Mouse (Mus musculus) CH12F3 (cell line): ENCODE results near the gene Nlrp9c.
"Not testable (repeated sequence)": the region's sequence is repeated elsewhere in the genome, so short reads cannot be mapped to it uniquely, and the experiment has no call there.

Source experiments
- in situ Hi-C: fragments of 300-500 bp; cut with MboI; formaldehyde crosslinking; loops from 2 replicates; pipeline ENCODE4 v1.14.3; 2020; ENCODE audit warnings: low sequenced_read_pairs

Nlrp9c gene

GRCm38 (mm10) chr7:26403600-26403999 lies at the start of gene Nlrp9c:
Gene Nlrp9c, minus strand, starts transcription at chr7:26403700.
- in situ Hi-C loops, result not testable (repeated sequence)

DNA sequence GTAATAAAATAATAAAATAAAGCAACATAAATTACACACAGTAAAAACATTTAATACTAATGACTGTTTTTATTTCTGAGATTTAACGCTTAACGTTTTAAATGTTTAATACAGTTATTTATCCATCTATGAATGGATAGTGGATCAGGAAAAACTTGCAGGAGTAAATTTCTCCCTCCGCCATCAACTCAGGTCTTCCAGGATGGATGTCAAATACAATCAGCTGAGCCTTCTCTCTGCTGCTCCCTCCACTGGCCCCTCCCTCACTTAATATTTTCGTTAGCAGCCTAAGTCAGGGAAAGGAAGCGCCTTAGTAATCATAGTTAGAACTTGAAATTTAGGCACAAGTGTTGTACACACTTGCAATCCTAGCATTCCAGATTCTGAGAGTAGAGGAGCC lies 31.3 kb upstream of the Nlrp9c start, which contains the start of gene Nlrp4a:
TSS of gene Nlrp4a (plus strand) at position 301 of the 400 bp plus-strand sequence.
- in situ Hi-C loops, result no loop called here

DNA sequence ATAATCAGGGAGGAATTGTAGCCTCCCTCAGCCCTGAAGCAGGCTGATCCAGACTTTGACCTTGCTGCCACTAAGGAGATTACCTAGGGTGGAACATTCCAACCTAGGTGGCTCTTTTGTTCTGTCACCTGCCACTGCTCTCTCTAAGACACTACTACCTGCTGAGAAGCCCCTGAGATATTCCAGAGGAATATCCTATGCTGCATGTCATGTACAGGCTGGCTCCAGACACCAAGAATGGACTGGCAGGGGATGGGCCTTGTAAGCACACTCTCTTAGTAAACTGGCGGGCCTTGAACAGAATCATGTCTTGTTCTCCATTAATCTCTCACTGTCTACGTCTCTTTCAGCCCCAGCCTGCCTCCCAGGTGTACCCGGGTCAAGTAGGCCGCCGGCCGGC lies 11.7 kb downstream of the Nlrp9c start:
- in situ Hi-C loops, result not testable (repeated sequence)

- in situ Hi-C loops, result not testable (repeated sequence)
Measured at GRCm38 (mm10) chr7:26391137-26391536, 12.4 kb downstream of the Nlrp9c start.

DNA sequence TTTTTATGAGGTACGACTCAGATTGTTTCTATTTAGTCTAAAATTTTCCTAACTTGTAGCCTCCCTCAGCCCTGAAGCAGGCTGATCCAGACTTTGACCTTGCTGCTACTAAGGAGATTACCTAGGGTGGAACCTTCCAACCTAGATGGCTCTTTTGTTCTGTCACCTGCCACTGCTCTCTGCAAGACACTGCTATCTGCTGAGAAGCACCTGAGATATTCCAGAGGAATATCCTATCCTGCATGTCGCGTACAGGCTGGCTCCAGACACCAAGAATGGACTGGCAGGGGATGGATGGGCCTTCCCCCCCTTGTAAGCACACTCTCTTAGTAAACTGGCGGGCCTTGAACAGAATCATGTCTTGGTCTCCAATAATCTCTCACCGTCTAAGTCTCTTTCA lies 16.8 kb downstream of the Nlrp9c start:
- in situ Hi-C loops, result not testable (repeated sequence)

DNA sequence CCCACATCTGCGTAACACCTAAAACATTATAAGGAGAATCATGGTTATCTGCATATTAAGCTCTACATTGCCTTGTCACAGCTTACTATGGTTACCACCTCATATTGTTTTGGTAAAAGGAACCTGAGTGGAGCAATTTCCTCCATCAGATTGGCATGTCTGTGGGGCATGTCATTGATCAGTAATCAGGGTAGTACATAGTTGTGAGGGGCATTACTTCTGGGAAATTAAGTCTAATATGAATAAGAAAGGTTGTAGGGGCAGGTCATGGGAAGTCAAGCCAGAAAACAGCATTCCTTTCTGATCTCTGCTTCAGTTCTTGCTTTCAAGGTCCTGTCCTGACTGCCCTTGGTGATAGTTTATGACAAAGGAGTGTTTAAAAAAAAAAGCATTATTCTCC lies 22.7 kb downstream of the Nlrp9c start:
- in situ Hi-C loops, result no loop called here

- in situ Hi-C loops, result not testable (repeated sequence)
Measured at GRCm38 (mm10) chr7:26373221-26373620, 30.3 kb downstream of the Nlrp9c start.

DNA sequence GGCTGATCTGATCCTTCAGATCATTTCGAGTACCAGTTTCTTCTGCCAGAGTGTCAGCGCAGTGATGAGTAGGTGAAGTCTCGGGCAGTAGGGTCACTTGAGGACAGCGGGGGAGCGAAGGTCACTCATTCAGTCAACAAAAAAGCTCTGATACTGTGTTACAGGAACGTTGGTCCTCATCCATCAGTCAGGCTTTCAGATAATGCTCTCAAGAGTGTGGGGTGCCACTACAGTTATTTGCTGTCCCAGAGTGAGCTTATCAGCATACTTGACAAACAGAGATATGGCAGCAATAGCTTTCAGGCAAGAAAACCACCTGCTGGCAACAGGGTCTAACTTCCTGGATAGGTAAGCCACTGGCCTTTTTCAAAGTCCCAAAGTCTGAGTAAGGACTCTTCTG lies 46.8 kb downstream of the Nlrp9c start:
- in situ Hi-C loops, result not testable (repeated sequence)

GRCm38 (mm10) chr7:26352258-26352657 lies 51.2 kb downstream of the Nlrp9c start:
- in situ Hi-C loops, result not testable (repeated sequence)

GRCm38 (mm10) chr7:26350177-26350576 lies 53.3 kb downstream of the Nlrp9c start:
- in situ Hi-C loops, result not testable (repeated sequence)

DNA sequence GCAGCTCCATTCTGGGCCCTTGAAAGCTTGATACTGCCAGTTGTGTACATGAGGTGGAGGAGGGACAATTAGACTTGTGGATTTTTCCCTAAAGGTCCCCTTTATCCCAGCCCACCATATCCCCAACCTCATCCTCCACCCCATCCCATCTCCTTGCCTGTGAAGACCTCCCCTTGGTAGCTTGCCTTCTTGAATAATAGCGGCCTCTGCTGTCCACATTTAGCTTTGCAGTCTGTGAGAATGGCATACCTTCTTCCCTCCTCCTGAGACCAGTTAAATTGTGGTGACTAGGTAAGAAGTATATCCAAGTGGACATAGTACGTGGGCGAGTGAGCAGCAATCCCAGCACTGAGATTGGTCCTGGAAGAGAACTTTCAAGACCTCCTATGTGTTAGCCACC lies 83.1 kb downstream of the Nlrp9c start:
- in situ Hi-C loops, result not testable (repeated sequence)

DNA sequence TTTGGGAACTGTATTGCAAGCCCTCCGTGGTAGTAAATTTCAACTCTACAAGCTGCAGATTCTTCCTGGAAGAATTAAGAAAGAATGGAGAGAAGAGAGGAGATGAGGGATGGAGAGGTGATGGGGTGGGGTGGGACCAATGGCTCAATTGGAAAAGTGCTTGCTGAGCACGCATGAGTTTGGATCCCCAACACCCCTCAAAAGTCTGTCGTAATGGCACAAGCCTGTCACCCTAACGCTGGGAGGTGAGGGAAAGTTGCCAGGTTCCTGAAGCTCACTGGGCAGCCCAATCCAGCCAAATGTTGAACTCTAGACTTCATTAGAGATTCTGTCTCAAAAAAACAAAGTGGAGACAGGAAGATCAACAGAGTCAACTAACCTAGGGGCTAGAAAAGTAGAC lies 87.7 kb downstream of the Nlrp9c start:
- in situ Hi-C loops, result not testable (repeated sequence)

DNA sequence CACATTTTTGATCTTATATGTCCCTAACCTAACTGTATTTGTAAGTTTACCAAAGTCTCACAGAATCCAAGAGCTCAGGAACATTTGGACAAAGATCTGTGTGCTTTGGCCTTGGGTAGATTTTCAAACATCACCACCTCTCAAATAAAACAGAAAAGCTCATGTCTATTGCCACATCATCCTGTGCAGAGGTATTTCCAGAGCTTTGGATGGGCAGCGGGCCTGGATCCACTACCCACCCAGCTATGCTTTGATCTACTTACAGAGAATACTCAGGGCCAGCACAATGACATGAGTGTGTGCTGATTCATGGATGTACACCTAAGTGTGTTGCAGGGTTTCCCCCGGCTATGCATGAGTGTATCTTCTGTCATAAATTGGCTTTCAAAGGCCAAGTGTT lies 88.3 kb downstream of the Nlrp9c start:
- in situ Hi-C loops, result not testable (repeated sequence)

DNA sequence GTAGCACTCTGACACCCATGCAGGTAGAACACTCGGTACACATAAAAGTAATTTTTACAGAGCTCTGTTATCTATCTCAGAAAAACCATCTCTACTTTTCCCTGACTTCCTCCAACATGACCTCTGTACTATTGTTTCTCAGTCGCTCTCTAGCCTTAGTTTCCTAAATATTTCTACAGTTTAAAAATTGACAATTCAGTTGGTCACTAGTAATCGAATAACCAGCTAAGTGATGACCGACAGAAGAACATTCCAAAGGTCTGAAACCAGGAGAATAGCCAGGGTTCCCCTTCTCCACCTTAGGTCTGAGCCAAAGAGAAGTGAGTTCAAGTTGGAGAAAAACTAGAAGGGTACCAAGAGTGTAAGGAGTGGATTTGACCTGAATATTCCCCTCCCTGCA lies 91.7 kb downstream of the Nlrp9c start:
- in situ Hi-C loops, result not testable (repeated sequence)

- in situ Hi-C loops, result not testable (repeated sequence)
Measured at GRCm38 (mm10) chr7:26306926-26307325, 96.6 kb downstream of the Nlrp9c start, which contains the start of gene Cyp2a4. Gene Cyp2a4, plus strand, starts transcription at chr7:26307169.

DNA sequence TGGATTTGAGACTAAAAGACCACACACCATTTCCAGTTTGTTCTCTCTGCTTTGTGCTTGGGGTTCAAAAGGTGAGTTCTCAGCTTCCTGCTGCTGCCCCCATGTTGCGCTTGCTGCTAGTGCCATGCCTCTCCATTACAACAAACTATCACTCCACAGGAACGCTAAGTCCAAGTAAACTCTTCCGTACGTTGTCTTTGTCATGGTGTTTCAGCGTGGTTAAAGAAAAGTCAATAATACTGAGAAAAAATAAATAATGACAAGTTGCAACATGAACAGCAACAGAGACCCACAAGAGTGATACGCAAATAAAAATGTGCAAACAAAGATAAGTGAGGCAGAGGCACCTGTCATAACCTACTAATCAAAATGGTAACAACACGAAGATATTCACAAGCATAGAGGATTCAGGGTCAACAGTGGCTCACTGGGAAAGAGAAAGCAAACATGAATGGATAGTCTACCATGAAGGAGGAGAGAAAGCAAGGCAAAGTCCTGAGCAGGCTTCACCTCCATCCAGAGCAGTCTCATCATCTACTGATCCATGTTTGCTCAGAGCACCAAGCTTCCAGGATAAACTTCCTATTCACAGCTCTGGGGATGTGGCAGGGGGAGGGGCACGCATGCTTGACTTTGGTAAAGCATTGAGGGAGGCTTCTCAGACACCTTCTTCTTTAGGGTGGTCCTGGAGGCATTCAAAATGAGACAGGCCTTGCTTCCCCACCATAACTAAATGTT lies 99.9 kb downstream of the Nlrp9c start:
- in situ Hi-C loops, result not testable (repeated sequence)
